ENCODE assay signal across 8 mouse cellular contexts in the genomic region with DNA sequence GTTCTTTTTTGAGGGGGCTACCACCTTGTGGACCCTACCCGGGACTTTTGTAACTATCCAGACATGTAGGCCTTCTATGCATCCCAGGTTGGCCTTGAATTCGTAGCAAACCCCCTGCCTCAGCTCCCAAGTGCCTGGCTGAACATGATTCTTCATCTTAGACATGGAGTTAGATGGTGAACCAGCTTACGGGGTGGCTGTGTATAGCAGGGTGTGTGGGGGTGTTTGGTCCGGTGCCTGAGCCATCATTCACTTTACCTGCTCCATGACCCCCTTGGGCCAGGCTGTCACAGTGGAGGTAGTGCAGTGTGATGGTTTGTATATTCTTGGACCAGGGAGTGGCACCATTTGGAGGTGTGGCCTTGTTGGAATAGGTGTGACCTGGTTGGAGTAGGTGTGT. TPM values are rescaled to one million over a fixed set of nuclear protein-coding genes. Genes with fewer than 3 reads are reported as not detected.
DNase-seq lines count a peak whose midpoint lies in the region; ATAC-seq and TF ChIP-seq lines count a peak whose summit lies in the region.

No protein-coding gene starts in this region.

- H3K27ac ChIP-seq in heart, embryonic 12.5 days (ENCODE audit: poor library complexity, severe bottlenecking): peak overlapping the region; percentile 45
- H3K27ac ChIP-seq in neural tube, embryonic 11.5 days (ENCODE audit: low read depth, low read length): peak overlapping the region; percentile 85
- H3K27ac ChIP-seq in limb, embryonic 12.5 days: peak overlapping the region; percentile 66
- no peak overlapping the region for H3K27ac ChIP-seq in cerebellum, adult 2 months (ENCODE audit: insufficient read depth, low read length)

- ATAC-seq in heart, embryonic 12.5 days (ENCODE audit: insufficient number of reproducible peaks, low FRiP score): no peak
- no peak for ATAC-seq in neural tube, embryonic 11.5 days (ENCODE audit: insufficient read depth, low FRiP score, low TSS enrichment)
- ATAC-seq in limb, embryonic 12.5 days (ENCODE audit: insufficient number of reproducible peaks, insufficient read depth, low FRiP score, low TSS enrichment, low read depth): no peak

- H3K9me3 ChIP-seq in heart, embryonic 12.5 days (replicated peaks): no peaks in the 10 kb centered on the region
- H3K9me3 ChIP-seq in neural tube, embryonic 11.5 days (ENCODE audit: control insufficient read depth, low read length): no peaks in the 10 kb centered on the region
- peaks cover 8% of the 10 kb centered on the region; the same call in 1 of the 2 replicates for H3K9me3 ChIP-seq in limb, embryonic 12.5 days

- no peaks in the 10 kb centered on the region for H3K36me3 ChIP-seq in heart, embryonic 12.5 days
- H3K36me3 ChIP-seq in neural tube, embryonic 11.5 days (ENCODE audit: control insufficient read depth, insufficient read depth, low read length): no peaks in the 10 kb centered on the region
- H3K36me3 ChIP-seq in limb, embryonic 12.5 days: no peaks in the 10 kb centered on the region

- no peak for TF ChIP-seq CTCF in cerebellum, adult 2 months (IDR thresholded peaks at IDR 0.05; ENCODE audit: borderline replicate concordance, insufficient read depth, low read depth, low read length)

- H3K4me3 ChIP-seq in heart, embryonic 12.5 days: no peak overlapping the region
- no peak overlapping the region for H3K4me3 ChIP-seq in neural tube, embryonic 11.5 days (ENCODE audit: low read depth, low read length)
- no peak overlapping the region for H3K4me3 ChIP-seq in limb, embryonic 12.5 days (replicated peaks)
- H3K4me3 ChIP-seq in cerebellum, adult 2 months (replicated peaks; ENCODE audit: insufficient read depth, low read depth, low read length): no peak overlapping the region

- no peak for TF ChIP-seq POLR2A in cerebellum, adult 2 months (IDR thresholded peaks at IDR 0.05; ENCODE audit: borderline replicate concordance, insufficient read depth, low read length)

- 63% methylated on average over 4 of the region's 4 CpGs for WGBS in heart, embryonic 12.5 days
- 63% methylated on average over 4 of the region's 4 CpGs for WGBS in neural tube, embryonic 11.5 days
- WGBS in limb, embryonic 12.5 days: 66% methylated on average over 4 of the region's 4 CpGs
- 72% methylated on average over 4 of the region's 4 CpGs for WGBS in cerebellum, adult 2 months

- peaks cover 23% of the 10 kb centered on the region for H3K4me1 ChIP-seq in heart, embryonic 12.5 days (replicated peaks)
- peaks cover 28% of the 10 kb centered on the region for H3K4me1 ChIP-seq in neural tube, embryonic 11.5 days (ENCODE audit: control insufficient read depth, insufficient read depth, low read length)
- peaks cover 26% of the 10 kb centered on the region for H3K4me1 ChIP-seq in limb, embryonic 12.5 days (replicated peaks)
- H3K4me1 ChIP-seq in cerebellum, adult 2 months (ENCODE audit: control insufficient read depth, insufficient read depth, low read length): no peaks in the 10 kb centered on the region

- no peak for DNase-seq in heart, adult 9 months (ENCODE audit: low spot score in 2 of 2)
- DNase-seq in neural tube, embryonic 11.5 days (ENCODE audit: low spot score): no peak
- DNase-seq in neural tube, embryonic 10.5 days (ENCODE audit: extremely low spot score, low spot score): no peak
- no peak for DNase-seq in cerebellum, adult 2 months
- DNase-seq in cerebellum, postnatal 4 days (ENCODE audit: low spot score in 2 of 2): no peak
- no peak for DNase-seq in adrenal gland, postnatal 25 days

- no peak overlapping the region for H3K9ac ChIP-seq in heart, embryonic 12.5 days
- peak overlapping the region; percentile 44; the same call in 1 of the 2 replicates for H3K9ac ChIP-seq in neural tube, embryonic 11.5 days (ENCODE audit: low read length)
- H3K9ac ChIP-seq in limb, embryonic 12.5 days (replicated peaks): no peak overlapping the region

- H3K27me3 ChIP-seq in heart, embryonic 12.5 days (replicated peaks): no peaks in the 10 kb centered on the region
- H3K27me3 ChIP-seq in neural tube, embryonic 11.5 days (ENCODE audit: control insufficient read depth, insufficient read depth, low read length): no peaks in the 10 kb centered on the region
- H3K27me3 ChIP-seq in limb, embryonic 12.5 days: 0 out of 2 replicates have a peak, but pooled peaks cover 9% of the 10 kb centered on the region
- no peaks in the 10 kb centered on the region for H3K27me3 ChIP-seq in cerebellum, adult 2 months (ENCODE audit: control insufficient read depth, insufficient read depth, low read length)

- peak overlapping the region; percentile 65 for H3K4me2 ChIP-seq in heart, embryonic 12.5 days
- peak overlapping the region; percentile 35 for H3K4me2 ChIP-seq in neural tube, embryonic 11.5 days (ENCODE audit: low read depth)
- H3K4me2 ChIP-seq in limb, embryonic 12.5 days: peak overlapping the region; percentile 60; the same call in 1 of the 2 replicates

RNA-seq across cellular contexts. Expression of a gene that starts 23.9 kb away (rescaled TPM):
- 23.3 and 24.3 TPM in 2 replicates for polyA plus RNA-seq in heart, embryonic 12.5 days (2016; fragmentation: Nextera tagmentation; extraction: Ambion mirVana)
- polyA plus RNA-seq in neural tube, embryonic 11.5 days (2014; fragmentation: Nextera tagmentation; extraction: Ambion mirVana): 64.1 and 66.5 TPM in 2 replicates
- 37.5 and 40.1 TPM in 2 replicates for polyA plus RNA-seq in limb, embryonic 12.5 days (2016; fragmentation: Nextera tagmentation; extraction: Ambion mirVana)
- 37.1 and 38.8 TPM in 2 replicates for polyA plus RNA-seq in cerebellum, adult 2 months (2012; rRNA removed)
- 39.9 and 43.2 TPM in 2 replicates for total RNA-seq in adrenal gland, postnatal 25 days (2021)

RNA-seq across cellular contexts. Expression of a gene that starts 24.1 kb away (rescaled TPM):
- 27.8 and 29.2 TPM in 2 replicates for polyA plus RNA-seq in heart, embryonic 12.5 days (2016; fragmentation: Nextera tagmentation; extraction: Ambion mirVana)
- polyA plus RNA-seq in neural tube, embryonic 11.5 days (2014; fragmentation: Nextera tagmentation; extraction: Ambion mirVana): 25.1 and 29.2 TPM in 2 replicates
- polyA plus RNA-seq in limb, embryonic 12.5 days (2016; fragmentation: Nextera tagmentation; extraction: Ambion mirVana): 36.0 and 39.9 TPM in 2 replicates
- polyA plus RNA-seq in cerebellum, adult 2 months (2012; rRNA removed): 16.9 and 19.2 TPM in 2 replicates
- 21.6 and 26.5 TPM in 2 replicates for total RNA-seq in adrenal gland, postnatal 25 days (2021)
